Mouse (Mus musculus): Measurements from ENCODE around the gene Scaf11.

- no peak for TF ChIP-seq CTCF (IDR thresholded peaks at IDR 0.05; ENCODE audit: low read depth, low read length)
- TF ChIP-seq POLR2A (IDR thresholded peaks at IDR 0.05; ENCODE audit: insufficient read depth, low read length) = no peak
- no peak for TF ChIP-seq EP300 (IDR thresholded peaks at IDR 0.05; ENCODE audit: insufficient read depth, low read depth, low read length)
Observed at GRCm38 (mm10) chr15:96456651-96457337, 3.8 kb downstream of the Scaf11 start.

Measured in ES-Bruce4 (cell line).